Mouse (Mus musculus) CH12F3 (cell line): Measurements from ENCODE around the gene Slc48a1.

Experiments used
- in situ Hi-C: fragments of 300-500 bp; cut with MboI; formaldehyde crosslinking; loops from 2 replicates; pipeline ENCODE4 v1.14.3; 2020; ENCODE audit warnings: low sequenced_read_pairs

Slc48a1 gene

DNA sequence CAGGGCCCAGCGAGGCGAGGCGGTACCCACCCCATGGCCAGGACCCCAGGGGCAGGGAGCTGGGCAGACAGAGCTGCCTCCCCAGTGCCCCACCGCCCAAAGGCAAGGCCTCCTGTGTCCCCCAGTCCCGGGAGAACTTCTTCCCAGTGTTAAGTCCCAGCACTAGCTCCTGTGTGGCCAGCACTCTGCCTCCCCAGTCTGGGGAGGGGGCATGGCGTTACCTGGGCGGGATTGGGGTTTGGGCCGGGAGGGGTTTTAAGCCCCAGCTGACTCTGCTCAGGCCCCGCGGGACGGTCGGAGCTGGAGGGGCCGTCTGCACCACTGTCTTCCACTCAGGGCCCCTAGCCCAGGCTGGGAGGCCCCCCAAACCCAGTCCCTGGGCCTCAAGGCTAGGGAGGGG, 22.5 kb downstream of the Slc48a1 start:
- in situ Hi-C loops = no loop called here

DNA sequence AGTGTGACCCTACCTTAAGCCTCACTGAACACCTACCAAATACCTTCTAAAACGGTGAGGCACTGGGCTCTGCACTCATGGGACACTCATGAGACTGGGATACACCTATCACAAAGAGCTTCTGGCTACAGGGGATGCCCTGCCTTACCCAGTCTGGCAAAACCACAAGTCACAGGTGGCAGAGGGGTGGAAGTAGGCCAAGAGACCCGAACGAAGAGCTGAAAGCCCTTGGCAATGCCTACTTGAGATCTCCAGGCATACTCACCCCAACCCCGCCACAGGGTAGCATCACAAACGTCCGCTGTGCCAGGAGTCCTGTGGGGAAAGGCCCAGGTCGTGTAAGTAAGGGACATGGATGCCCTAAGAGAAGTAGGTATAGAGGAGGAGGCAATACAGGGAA, 23.5 kb downstream of the Slc48a1 start:
- in situ Hi-C loops = no loop called here

- in situ Hi-C loops = no loop called here
These were observed 24.3 kb downstream of the Slc48a1 start for GRCm38 (mm10) chr15:97802575-97802974.

GRCm38 (mm10) chr15:97807867-97808266, 29.5 kb downstream of the Slc48a1 start:
- in situ Hi-C loops = no loop called here

GRCm38 (mm10) chr15:97808532-97808931, 30.2 kb downstream of the Slc48a1 start:
- in situ Hi-C loops = no loop called here

GRCm38 (mm10) chr15:97809206-97809605, 30.9 kb downstream of the Slc48a1 start:
- in situ Hi-C loops = no loop called here

- in situ Hi-C loops = no loop called here
These were observed 31.6 kb downstream of the Slc48a1 start for GRCm38 (mm10) chr15:97809942-97810341.

GRCm38 (mm10) chr15:97810399-97810798, 32.1 kb downstream of the Slc48a1 start:
- in situ Hi-C loops = no loop called here

DNA sequence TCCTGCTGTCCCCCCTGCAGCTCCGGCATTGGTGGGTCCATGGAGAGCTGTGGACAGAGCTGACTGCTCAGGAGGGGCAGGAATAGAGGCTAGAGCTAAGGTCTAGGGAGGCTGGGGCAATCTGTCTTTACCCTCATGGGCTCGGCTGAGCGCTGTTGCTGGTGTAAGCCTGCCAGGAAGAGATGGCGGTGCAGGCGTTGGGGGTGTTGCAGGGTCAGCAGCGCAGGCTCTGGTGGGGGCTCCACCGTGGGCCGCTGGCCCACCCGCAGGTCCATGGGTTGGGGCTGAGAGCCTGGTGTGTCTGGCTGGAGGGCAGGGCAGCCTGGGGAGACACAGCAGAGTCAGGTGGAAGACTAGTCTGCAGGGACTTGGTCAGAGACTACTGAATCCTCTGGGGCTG, 33.0 kb downstream of the Slc48a1 start:
- in situ Hi-C loops = no loop called here

- in situ Hi-C loops = no loop called here
These were observed 33.8 kb downstream of the Slc48a1 start for GRCm38 (mm10) chr15:97812126-97812525.

- in situ Hi-C loops = no loop called here
These were observed 34.6 kb downstream of the Slc48a1 start for GRCm38 (mm10) chr15:97812875-97813274.

DNA sequence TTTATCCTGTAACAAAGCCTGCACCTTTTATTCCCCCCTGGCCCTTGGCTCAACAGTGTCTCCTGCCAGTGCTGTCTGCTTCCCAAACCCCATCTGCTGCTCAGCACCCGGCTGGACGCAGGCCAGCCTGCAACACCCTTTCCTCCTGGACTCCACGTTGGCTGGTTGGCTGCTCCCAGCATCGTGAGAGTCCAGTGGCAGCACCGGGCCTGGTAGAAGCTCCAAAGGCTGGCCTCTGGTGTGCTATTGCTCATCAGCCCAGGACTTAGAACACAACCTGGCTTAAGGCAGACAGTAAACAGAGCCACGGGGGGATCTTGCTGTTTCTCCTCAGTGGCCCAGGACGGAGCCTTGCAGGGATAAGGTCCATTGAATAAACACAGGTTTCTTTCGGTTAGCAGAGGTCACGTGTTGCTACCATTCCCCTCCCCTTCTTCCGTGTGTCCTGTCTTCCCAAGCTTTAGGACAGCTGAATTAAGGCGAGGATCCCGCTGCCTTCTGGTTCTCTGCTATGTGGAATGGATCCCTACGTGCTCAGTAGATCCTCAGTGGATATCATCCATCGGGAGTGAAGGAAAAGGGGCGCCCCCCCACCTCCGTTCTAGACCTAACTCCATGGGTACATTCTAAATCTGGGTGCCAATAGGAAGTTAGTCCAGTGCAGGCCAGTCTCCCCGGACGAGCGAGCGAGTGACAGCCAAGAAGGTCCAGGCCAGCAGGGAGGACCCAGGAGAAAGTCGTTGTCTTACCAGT, 35.3 kb downstream of the Slc48a1 start:
- in situ Hi-C loops = no loop called here

DNA sequence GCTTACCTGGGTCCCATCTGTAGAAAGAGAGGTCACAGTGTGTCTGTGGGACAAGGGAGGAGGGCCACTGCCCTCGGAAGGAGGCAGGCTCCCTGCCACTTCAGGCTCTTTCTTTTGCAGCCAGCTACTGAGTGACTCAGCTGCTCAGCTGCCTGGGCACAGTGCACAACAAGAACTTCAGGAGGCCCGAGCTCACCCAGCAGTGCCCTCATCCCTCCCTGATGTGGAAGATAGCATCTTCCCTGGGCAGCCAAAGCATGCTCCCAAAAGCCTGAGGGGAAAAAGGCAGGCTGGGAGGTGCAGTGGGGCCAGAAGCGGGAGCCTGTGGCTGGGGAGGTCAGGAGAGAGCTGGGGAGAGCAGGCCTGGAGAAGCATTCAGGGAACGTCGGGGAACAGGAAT, 36.4 kb downstream of the Slc48a1 start:
- in situ Hi-C loops = no loop called here

GRCm38 (mm10) chr15:97815254-97815653, 36.9 kb downstream of the Slc48a1 start:
- in situ Hi-C loops = no loop called here

GRCm38 (mm10) chr15:97816199-97816994, 38.1 kb downstream of the Slc48a1 start:
- in situ Hi-C loops = no loop called here

DNA sequence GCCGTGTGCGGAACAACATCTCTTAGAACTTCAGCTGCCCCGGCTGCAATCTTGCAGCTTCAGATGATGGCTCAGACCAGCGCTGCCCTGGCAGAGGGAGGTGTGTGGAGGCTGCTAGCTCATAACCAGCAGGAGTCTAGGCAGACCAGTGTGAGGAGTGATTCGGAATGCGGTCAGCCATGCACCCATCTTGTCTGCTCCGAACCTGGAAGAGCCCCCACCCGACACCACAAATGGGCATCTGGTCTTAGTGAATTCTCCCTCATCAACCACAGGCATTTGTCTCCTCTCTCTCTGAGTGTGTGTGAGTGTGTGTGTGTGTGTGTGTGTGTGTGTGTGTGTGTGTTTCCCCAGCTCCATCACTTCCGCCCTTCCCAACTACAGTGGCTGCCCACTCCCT, 41.6 kb downstream of the Slc48a1 start:
- in situ Hi-C loops = no loop called here

GRCm38 (mm10) chr15:97821321-97821982, 43.1 kb downstream of the Slc48a1 start:
- in situ Hi-C loops = no loop called here

- in situ Hi-C loops = no loop called here
These were observed 43.7 kb downstream of the Slc48a1 start for GRCm38 (mm10) chr15:97821983-97822363.

GRCm38 (mm10) chr15:97822545-97823228, 44.4 kb downstream of the Slc48a1 start:
- in situ Hi-C loops = no loop called here

DNA sequence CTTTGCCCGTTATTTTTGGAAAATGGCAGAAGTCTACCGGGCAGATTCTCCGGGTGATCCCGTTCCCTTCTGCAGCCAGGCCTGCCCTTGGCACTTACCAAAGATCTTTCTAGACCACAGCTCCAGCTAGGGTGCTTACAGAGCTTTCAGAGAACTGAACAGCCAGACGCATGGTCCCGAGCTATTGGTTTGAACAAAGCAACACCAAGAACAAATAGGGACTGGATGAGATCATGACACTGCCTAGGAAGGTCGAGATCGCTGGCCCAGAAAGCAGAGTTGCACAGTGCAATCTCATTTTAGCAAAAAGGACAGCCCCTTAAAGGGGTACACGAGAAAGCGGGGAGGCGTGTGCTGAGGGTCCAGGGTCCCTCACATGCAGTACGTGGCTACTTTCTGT, 45.2 kb downstream of the Slc48a1 start:
- in situ Hi-C loops = no loop called here

DNA sequence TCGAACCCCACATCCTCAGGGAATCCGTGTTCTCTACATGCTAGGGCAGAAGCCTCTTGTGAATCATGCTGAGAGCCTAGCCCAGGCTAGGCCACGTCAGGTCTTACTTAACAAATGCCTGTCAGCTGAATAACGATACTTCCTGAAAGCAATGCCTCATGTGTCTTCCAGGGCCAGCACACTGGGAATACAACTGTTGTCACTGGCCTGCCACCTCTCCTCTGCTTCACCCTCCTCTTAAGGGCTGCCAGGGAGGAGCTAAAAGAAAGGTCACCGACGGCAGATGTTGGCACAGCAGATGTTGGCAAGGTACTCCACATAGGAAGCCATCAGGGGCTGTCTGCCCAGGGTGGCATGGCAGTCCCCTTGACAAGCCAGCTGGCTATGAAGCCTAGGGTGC, 45.7 kb downstream of the Slc48a1 start:
- in situ Hi-C loops = no loop called here
